Mouse (Mus musculus) fibroblast of lung, adult 2 months (primary cell): ENCODE measurements around the gene 9430097D07Rik.

Experiments used
- DNase-seq: peaks from one replicate; pipeline ENCODE4 v3.0.0-alpha.2; 2011; ENCODE audit warnings: low read depth

9430097D07Rik gene

DNA sequence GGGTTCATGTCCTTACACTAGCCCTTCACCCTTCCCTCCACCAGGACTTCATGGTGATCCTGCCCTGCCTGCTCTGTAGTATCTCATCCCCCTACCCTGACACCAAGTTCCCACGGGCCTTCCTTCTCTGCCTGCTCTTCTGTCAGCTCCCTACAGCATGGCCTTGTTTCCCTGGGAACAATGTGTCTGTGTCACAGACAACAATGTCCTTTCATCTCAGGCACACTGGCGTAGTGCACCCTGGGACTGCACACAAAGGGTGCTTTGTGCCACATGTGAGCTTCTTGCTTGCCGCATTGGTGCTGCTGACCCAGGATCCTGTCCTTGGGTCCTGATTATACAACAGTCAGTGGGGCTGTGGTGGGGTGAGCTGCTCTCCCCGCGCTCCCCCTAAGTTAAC, 15.9 kb downstream of the 9430097D07Rik start:
- DNase-seq = no peak

DNA sequence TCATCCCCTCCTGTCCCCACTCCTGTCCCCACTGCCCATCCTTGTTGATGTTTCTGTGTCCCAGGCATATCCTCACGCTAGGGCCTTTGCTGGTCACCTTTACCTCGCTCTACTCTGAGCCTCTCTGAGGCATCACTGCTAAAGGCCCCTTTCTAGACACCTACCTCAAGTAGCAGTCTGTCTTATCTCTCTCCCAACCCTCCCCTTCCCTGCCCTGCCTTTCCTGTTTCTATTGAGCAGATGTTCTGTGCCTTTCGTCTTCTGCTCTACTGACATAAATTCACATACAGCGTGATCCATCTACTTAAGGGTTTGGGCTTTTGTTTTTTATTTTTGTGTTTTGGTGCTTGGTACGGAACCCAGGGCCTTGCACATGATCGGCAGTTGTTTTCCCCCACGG, 19.5 kb downstream of the 9430097D07Rik start:
- no peak for DNase-seq

DNA sequence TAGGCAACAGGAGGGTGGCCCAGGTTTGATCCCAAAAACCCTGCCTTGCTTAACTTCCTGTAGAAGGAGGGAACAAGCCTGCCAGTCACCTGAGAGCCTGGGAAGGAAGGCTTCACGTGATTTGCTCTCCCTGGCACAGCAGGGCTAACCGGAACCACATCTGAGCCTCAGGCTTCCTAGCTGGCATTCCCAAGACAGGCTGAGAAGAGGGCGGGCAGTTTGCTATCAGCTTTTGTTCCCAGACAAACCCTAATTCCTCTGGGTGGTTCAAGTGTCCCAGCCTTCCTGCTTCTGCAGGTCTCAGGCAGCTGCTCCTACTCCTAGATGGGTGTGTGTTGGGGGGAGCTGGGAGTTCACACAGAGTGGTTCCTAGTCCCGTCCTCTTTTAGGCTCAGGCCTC, 20.0 kb downstream of the 9430097D07Rik start:
- DNase-seq = peak; percentile 73

DNA sequence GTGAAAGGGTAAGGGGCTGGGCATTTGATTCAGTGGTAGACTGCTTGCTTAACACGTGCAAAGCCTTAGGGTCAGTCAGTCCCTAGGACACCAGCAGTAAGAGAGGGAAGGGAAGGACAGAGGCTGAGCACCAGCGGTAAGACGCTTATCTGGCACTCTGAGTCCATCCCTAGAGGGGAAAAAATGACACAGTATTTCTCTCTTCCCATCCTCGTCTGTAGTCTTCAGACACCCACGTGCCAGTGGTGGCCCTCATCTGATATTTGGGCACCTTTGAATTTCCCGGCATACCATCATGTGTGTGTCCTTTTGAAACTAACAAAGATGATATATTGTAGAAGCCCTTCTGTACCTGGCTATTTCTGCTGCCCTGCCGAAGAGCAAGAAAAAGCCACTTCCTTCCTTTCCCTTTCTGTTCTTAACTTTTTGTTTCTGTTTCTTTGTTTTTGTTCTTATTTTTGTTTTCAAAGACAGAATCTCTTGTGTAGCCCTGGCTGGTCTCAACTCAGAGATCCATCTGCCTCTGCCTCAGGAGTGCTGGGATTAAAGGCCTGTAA, 21.8 kb downstream of the 9430097D07Rik start:
- DNase-seq = no peak

DNA sequence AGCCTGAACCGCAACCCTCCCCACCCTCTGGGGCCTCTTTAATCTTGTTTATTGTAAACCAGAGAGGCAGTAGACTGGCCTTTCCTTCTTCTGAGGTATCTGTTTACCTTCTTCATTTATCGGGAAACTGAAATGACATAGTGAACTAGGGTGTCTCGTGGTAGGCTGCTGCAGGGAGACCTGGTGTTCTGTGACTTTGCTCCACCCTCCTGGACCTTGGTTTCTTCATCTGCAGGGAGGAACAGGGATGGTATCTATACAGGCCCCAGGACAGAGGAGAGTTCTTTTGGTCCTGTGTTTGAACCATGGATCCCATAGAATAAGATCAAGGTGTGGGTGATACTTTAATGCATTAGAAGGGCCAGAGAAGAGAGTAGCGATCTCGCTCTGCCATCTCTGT, 24.2 kb downstream of the 9430097D07Rik start:
- DNase-seq = no peak

DNA sequence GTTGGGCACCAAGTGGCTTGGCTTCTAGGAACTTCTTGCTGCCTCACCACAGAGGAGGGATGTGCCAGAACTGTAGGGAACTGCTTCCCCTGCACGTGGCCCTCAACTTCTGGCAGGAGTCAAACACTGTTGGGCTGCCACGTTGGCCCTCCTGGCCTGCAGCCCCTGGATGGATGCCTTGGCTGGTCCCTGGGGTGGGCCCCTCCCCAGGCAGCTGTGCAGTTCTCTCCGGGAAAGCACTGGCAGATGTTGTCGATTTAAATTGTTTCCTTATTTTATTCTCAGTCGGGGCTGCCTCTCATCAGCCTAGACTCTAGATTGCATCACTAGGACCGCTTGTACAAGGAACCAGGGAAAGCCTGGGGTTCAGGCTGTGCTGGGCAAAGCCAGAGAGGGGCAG, 25.7 kb downstream of the 9430097D07Rik start:
- DNase-seq = peak; percentile 95

DNA sequence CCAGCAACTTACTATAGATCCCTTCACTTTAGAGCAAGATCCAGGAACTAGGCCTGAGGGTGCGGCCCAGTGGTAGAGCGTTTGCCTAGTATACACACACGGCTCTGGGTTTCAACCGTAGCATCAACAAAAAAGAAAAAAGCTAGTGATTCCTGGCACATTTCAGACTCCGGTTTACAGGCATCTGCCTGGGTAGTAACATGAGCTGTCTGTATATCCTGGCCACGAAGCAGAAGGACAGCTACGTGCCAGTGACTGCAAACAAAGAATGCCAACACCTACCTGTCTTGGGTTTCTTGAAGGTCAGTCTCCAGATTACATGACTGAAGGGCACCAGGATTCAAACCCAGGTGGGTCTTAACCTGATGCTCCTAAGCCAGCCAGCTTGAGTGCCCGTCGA, 26.3 kb downstream of the 9430097D07Rik start:
- no peak for DNase-seq

DNA sequence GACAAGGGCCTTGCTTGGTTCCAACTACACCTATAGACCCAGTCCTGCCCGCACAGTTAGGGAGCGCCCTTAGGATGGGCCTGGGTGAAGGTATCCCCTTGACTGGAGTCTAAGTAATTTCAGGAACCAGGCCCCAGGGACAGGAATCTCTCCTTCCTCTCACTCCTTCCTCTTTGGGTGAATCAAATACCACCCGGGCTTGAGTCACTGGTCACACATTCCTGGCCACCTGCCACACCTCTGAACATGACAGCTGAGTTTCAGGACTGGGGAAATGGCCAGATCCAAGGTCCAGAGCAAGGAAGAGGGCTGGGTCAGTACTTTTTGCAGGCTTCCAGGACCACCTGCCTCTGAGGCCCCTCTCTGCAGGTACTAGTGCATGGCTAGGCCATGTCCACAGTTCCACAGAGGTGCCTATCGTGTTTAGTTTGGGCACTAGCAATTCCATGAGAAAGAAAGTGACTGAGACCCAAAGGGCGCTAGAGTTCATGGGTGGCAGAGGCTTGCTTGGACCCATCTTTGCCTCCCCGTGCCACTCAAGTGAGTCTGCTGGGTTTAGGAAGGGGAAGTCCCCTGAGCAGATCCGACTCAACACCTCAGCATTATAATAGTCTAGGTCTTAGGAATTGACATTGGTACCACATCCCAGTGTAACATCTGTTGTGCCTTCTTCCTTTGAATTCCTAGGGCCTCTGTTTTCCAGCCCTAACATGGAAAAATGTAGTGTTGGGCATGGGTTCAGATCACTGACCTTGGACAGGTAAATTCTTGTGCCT, 27.3 kb downstream of the 9430097D07Rik start:
- DNase-seq = no peak

DNA sequence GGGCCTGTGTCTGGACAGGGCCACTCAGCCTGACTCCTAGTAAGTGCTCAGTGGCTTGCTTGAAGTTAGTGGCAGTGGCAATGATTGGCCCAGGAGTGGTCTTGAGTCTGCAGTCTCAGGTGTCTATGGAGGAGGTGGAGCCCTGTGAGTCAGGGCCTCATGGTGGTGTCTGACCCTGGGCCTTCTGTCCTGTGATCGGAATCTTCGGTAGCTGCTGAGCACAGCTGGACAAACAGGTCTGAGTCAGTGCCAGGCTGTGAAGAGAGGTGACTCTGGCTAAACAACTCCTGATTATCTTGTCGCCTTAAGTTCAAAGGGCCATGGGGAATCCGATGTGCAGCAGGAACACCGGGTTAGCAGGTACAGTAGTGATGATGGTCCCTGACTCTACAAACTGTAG, 28.1 kb downstream of the 9430097D07Rik start:
- no peak for DNase-seq

DNA sequence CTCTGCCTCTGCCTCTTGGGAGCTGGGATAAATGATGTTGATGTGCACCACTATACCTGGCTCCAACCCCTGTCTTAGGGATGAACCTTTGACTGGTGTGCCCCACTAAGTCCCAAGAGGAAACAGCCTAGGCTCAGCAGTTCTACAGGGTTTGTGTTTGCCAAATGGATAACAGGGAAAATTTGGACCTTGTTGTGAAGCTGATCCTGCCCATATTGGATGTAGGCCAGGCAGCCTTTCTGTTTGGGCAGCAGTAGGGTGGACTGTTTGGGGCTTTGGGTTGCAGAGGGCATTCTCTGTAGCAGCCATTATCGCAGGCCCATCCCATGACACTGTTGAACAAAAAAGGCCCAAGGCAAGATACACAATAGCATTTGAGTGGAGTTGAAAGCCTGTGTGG, 28.5 kb downstream of the 9430097D07Rik start:
- no peak for DNase-seq

DNA sequence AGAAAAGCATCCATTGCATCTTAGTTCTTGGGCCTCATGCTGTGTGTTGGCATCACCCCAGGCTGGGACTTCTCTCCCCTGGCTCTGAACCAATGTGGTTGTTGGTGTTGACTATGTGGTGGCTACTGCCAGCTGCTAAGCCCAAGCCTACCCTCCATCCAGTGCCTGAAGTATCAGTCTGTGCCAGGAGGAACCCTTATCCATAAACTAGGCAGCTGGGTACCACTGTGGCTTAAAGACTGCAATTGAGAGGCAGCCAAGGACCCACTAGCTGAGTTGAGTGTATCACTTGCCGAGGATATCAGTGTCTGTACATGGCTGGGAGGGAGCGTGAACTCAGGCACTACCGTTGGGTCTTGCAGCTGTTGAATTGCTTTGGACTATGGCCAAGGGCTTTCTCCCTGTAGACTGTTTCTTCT, 32.4 kb downstream of the 9430097D07Rik start:
- no peak for DNase-seq

DNA sequence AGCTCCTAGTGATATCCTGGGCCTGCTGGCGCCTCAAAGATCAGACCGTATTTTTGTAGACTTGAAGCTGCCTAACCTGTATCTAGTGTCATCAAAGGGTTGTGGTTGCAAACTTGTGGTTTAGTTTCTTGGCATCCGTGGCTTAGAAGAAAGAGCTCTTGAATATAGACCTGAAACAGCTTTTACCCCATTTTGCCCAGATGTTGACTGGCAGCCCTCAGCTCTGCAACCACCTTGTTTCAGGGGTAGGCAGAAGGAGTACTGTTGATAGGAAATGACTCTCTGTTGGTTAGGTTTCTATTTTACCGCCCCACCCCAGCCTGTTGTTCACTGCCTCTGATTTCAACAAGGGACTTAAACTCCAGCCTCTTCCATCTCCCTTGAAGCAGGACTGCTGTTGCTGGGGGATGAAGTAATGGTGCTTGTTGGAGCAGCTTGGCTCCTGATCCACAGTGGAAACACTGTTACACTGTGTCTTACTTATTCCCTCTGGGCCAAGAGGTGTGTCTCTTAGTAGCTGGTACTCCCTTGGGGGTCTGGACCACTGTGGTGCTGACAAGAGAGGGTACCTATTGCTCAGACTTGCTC, 33.4 kb downstream of the 9430097D07Rik start:
- DNase-seq = no peak

DNA sequence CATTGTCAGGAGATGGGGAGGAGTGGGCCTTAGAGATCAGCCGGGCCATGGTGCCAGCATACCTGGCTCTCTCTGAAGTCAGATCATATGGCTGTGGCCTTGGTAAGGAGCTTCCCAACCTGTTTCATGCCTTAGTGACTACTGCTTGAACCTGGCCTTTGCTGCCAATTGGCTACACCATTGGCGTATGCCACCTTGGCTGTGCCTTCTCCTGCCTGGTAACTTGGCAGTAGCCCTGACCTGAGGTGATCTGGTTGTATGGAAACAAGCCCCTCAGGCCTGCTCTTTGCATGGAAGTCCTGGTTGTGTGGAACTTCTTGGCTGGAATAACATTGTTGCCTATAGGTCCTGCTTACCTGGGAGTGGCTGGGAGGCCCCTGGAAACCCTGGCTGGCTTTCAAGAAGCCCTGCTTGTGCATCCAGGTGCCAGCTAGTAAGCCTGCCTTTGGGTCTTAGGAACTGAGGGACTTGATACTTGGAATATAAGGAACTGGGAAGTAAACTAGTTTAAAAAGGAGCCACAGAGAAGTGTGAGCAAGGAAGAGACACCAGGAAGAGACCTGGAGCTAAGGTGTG, 34.1 kb downstream of the 9430097D07Rik start:
- no peak for DNase-seq

DNA sequence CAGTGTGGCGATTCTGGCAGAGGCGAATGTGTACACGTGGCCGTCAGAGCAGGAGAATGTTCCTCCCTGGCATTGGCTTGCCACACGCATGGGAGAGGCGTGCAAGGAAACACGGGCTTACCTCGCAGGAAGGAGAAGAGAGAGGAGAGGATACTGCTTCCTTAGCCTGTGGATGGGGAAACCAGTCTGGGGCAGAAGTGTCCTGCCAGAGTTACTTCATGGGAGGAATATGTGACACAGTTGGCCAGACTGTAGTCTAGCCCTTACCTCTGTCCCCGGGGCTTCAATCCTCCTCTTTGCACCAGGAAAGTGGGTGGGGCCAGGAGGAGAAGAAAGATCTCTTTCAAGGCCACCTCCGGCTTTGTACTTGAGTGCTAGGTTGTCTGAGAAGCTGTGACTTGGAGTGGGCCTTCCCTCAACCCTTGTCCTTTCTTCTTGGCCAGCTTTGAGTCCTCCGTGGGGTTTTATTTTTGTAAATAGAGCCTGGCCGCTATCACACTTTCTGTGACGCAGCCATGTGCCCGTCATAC, 36.0 kb downstream of the 9430097D07Rik start:
- no peak for DNase-seq

DNA sequence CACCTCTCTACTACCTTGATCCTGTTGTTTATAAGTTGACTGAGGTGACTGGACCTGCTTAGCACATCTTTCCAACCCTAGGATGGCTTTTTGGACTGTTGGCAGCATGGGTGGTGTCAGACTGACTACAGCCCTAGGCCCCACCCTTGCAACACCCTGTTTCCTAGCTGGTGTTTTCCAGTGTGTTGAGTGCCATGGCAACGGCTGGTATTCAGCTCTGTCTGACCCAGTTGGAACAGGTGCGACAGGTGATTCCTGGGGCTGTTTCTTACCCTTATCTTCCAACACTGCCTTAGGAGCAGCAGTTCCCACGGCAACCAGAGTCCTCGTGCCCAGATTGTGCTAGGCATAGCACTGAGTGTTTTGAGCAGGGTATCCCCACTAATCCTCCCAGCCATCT, 37.0 kb downstream of the 9430097D07Rik start:
- DNase-seq = no peak

DNA sequence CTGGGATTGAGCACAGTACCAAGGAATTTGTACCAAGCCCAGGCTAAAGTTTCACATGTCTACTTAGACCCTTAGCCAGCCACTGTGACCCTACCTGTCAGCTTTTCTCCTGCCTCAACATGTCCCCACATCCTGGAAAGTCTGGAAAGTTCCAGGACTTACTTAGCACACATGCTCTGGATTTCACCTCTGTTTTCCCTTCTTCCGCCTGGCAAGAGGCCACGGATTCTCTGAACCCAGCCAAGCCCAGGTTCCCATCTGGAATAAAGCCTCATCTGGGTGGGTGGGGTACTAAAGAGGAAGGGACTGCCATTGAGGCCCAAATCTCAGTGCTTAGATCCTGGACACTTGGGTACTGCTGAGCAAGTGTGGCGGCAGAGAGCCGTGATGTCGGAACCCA, 37.5 kb downstream of the 9430097D07Rik start:
- DNase-seq = no peak

DNA sequence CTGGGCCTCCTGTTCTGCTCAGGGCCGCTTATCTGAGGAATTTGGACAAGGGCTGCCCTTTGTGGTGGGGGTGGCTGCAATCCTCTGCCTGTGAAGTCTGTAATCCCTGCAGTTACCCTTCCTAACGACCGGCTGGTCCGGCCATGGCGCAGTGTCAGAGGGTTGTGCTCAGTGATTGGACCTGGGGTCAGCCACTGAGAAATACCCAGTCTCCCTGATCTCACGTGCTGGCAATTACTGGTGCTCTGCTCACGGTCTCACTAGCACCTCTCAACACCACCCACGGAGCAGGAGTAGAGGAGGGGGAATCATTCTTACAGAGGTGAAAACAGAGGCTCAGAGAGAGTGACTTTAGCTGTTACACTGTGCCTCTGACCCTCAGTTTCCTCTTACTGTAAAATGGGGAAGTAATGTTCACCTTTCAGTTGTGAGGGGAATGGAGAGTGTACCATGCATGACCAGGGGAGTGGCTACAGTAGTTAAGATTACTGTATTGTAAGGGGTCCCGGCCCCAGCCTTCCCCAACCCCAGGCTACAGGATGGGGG, 38.1 kb downstream of the 9430097D07Rik start:
- DNase-seq = no peak

DNA sequence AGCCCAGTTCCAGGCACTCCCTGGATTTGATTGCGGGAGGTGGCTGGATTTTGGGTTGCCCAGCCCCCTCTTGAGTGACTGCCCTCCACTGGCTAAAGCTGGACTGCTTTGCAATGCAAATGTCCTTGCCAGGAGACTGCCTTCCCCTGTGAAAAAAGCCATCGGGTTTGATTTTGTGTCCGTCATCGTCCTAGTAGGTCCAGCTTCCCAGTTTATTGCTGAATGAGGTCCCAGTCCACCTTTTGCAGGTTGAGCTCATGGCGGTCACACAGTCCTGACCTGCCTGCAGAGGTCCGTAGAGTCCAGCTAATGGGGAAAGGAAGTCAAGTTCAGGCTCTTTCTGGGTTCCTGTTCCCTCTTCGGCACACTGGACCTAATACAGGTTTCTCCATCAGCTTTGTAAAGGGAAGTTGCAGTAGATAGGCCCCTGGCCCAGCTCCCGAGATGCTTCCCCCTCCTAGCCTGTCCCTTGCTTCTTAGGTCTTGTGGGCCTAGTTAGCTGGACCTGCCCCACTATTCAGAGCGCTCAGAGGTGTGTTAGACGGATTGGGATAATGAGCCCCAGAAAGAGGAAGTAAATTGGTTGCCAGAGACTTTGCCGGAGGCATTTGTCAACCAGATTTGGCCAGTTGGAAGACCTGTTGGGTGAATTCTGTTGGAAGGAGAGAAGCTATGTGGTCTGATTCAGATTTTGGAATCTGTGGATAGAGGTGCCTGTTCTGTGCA, 38.7 kb downstream of the 9430097D07Rik start:
- no peak for DNase-seq

DNA sequence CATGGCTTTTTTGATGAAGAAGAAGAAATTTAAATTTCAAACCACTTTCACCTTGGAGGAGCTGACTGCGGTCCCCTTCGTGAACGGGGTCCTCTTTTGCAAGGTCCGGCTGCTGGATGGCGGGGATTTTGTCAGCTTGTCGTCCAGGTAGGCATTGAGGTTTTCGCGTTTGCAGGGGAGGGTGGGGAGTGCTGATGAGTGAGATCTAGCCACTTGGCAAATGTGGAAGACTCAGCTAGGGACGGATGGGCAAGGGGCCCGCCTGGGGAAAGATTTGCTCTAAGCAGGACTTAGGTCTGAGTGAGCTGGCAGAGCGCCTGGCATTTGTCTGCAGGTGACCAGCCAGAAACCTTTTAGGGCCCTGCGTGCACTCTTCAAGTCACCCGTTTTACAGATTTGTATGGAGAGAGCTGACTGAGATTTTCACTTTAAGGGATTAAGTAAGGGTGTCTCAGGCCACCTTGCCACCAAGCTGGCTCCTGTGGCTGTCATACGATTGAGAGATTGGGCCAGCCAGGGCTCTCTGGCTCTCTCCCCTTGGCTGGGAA, 39.3 kb downstream of the 9430097D07Rik start:
- DNase-seq = no peak

DNA sequence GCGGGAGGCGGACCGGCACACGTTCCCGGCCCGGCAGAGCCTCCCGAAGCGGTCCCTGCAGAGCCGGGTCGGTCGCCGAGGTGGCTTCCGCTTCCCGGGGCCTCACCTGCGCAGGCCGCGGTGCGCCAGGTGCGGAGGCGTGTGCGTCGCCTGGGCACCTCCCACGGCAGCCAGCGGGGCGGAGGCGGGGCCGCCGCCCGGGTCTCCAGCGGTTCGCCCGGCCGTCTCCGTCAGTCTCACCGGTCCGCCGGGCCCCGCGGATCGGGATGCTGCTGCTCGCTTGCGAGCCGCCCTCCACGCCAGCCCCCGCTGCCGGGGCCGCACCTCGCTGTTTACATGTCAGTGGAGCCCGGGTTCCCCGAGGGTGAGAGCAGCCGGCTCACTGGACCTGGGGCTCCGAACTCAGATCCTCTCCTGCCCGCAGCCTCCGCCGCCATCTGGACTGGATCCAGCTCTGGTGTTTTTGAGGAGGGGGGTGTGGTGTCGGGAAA, 39.9 kb downstream of the 9430097D07Rik start:
- DNase-seq = no peak

DNA sequence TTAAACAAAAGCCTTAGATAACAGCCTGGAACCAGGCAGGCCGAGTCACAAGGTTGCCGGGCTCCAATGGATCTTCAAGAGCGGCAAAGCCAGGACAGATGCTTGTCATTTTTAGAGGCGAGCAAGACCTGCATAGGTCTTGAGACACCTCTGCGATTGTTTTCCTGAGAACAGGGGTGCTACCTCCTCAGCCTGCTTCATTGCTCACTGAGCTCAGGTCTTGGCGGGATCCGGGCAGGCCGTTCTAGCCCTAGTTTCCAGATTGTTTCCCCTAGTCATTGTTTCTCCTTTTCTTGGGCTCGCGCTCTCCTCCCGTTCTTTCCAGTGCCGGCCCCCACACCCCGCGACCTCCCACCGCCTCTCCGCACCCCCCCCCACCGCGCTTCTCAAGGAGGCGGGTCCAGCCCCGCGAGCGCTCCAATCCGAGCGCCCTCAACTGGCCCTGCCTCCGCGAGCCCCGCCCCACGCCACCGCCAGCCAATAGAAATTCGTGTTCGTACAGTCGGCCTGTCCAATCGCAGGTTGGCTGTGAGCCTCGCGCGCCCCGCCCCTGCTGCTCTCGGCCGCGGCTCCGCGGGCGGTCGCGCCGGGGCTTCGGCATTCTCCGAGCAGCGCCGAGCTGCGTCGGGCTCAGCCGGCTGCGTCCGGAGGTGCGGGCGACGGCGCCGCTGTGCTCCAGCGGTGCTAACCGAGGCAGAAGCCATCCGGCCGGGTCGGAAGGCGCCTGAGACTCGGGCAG, 40.6 kb downstream of the 9430097D07Rik start, which contains the start of gene Fam102a:
TSS of gene Fam102a (plus strand) at position 600 of the 739 bp plus-strand sequence.
- peak; percentile 82 for DNase-seq
